Mouse (Mus musculus): Measurements from ENCODE around the gene Lrrc75a. TPM values are rescaled to one million over a fixed set of nuclear protein-coding genes. Genes with fewer than 3 reads are reported as not detected.

Gene Lrrc75a
- 20.6 TPM in 2 replicates for polyA plus RNA-seq (2014; fragmentation: Nextera tagmentation; extraction: Ambion mirVana)

GRCm38 (mm10) chr11:62647661-62648590 lies at the start of gene Lrrc75a:
Gene Lrrc75a (minus strand): TSS chr11:62648523.
- Histone ChIP-seq H3K27me3 (ENCODE audit: control insufficient read depth, insufficient read depth, low read length) (no peaks in the 10 kb centered on the region), H3K4me2 (ENCODE audit: low read depth, severe bottlenecking) (peak within 1 kb of the TSS; percentile 83), H3K9ac (ENCODE audit: low read length) (peak within 1 kb of the TSS; percentile 88), H3K4me3 (ENCODE audit: low read depth, low read length) (peak within 1 kb of the TSS; percentile 76), H3K36me3 (ENCODE audit: control insufficient read depth, insufficient read depth, low read length) (0 out of 2 replicates have a peak, but pooled peaks cover 2% of the 10 kb centered on the region), H3K4me1 (ENCODE audit: control insufficient read depth, insufficient read depth, low read length) (peaks cover 18% of the 10 kb centered on the region), H3K27ac (replicated peaks; ENCODE audit: low read depth, low read length) (peak within 1 kb of the TSS; percentile 75), H3K9me3 (ENCODE audit: control insufficient read depth, low read length) (no peaks in the 10 kb centered on the region)
- peak; percentile 68 for DNase-seq (ENCODE audit: low spot score)
- WGBS, result under 1% methylated on average over 55 of the region's 86 CpGs
- peak; percentile 67 for ATAC-seq (ENCODE audit: insufficient number of reproducible peaks, low FRiP score, low TSS enrichment, low read depth)

DNA sequence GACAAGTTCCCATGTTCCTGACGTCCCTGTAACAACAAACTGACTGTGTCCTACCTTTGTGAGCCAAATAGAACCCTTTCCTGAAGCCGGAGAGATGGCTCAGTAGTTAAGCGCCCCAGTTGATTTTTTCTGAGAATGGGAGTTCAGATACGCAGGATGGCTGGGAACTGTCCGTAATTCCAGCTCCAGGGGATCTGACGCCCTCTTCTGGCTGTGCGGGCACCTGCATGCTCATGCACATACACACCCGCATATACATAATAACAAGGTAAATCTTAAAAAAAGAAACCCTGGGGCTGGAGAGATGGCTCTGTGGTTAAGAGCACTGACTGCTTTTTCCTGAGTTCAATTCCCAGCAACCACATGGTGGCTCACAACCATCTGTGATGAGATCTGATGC lies 46.8 kb upstream of the Lrrc75a start:
- DNase-seq (ENCODE audit: low spot score) (no peak), ATAC-seq (ENCODE audit: insufficient number of reproducible peaks, low FRiP score, low TSS enrichment, low read depth) (no peak)
- no peak overlapping the region for H3K4me2 ChIP-seq (ENCODE audit: low read depth, severe bottlenecking)
- H3K9ac ChIP-seq (ENCODE audit: low read length), result no peak overlapping the region
- no peaks in the 10 kb centered on the region for H3K27me3 ChIP-seq (ENCODE audit: control insufficient read depth, insufficient read depth, low read length)
- no peak overlapping the region for H3K27ac ChIP-seq (replicated peaks; ENCODE audit: low read depth, low read length)
- H3K36me3 ChIP-seq (ENCODE audit: control insufficient read depth, insufficient read depth, low read length), result no peaks in the 10 kb centered on the region
- 94% methylated on average over 8 of the region's 8 CpGs for WGBS
- no peaks in the 10 kb centered on the region for H3K9me3 ChIP-seq (ENCODE audit: control insufficient read depth, low read length)
- H3K4me3 ChIP-seq (ENCODE audit: low read depth, low read length), result no peak overlapping the region
- H3K4me1 ChIP-seq (ENCODE audit: control insufficient read depth, insufficient read depth, low read length), result no peaks in the 10 kb centered on the region

GRCm38 (mm10) chr11:62693299-62694184 lies 45.2 kb upstream of the Lrrc75a start:
- DNase-seq (ENCODE audit: low spot score), result peak; percentile 78
- Histone ChIP-seq H3K27me3 (ENCODE audit: control insufficient read depth, insufficient read depth, low read length) (no peaks in the 10 kb centered on the region), H3K4me3 (ENCODE audit: low read depth, low read length) (no peak overlapping the region), H3K36me3 (ENCODE audit: control insufficient read depth, insufficient read depth, low read length) (no peaks in the 10 kb centered on the region), H3K27ac (replicated peaks; ENCODE audit: low read depth, low read length) (no peak overlapping the region), H3K4me1 (ENCODE audit: control insufficient read depth, insufficient read depth, low read length) (no peaks in the 10 kb centered on the region), H3K9me3 (ENCODE audit: control insufficient read depth, low read length) (no peaks in the 10 kb centered on the region), H3K4me2 (ENCODE audit: low read depth, severe bottlenecking) (no peak overlapping the region), H3K9ac (ENCODE audit: low read length) (no peak overlapping the region)
- ATAC-seq (ENCODE audit: insufficient number of reproducible peaks, low FRiP score, low TSS enrichment, low read depth), result peak; percentile 60; the same call in 1 of the 2 replicates
- WGBS, result 25% methylated on average over 9 of the region's 11 CpGs

- ATAC-seq (ENCODE audit: insufficient number of reproducible peaks, low FRiP score, low TSS enrichment, low read depth), result no peak
- 90% methylated on average over 3 of the region's 3 CpGs for WGBS
- H3K27ac ChIP-seq (replicated peaks; ENCODE audit: low read depth, low read length), result no peak overlapping the region
- H3K4me1 ChIP-seq (ENCODE audit: control insufficient read depth, insufficient read depth, low read length), result no peaks in the 10 kb centered on the region
- H3K36me3 ChIP-seq (ENCODE audit: control insufficient read depth, insufficient read depth, low read length), result no peaks in the 10 kb centered on the region
- no peaks in the 10 kb centered on the region for H3K9me3 ChIP-seq (ENCODE audit: control insufficient read depth, low read length)
- no peak for DNase-seq (ENCODE audit: low spot score)
- H3K27me3 ChIP-seq (ENCODE audit: control insufficient read depth, insufficient read depth, low read length), result no peaks in the 10 kb centered on the region
- H3K9ac ChIP-seq (ENCODE audit: low read length), result no peak overlapping the region
- no peak overlapping the region for H3K4me3 ChIP-seq (ENCODE audit: low read depth, low read length)
- H3K4me2 ChIP-seq (ENCODE audit: low read depth, severe bottlenecking), result no peak overlapping the region
These were observed 43.3 kb upstream of the Lrrc75a start for GRCm38 (mm10) chr11:62691592-62691991.

GRCm38 (mm10) chr11:62679954-62680353 lies 31.6 kb upstream of the Lrrc75a start:
- no peak for DNase-seq (ENCODE audit: low spot score)
- H3K27ac ChIP-seq (replicated peaks; ENCODE audit: low read depth, low read length), result no peak overlapping the region
- no peaks in the 10 kb centered on the region for H3K9me3 ChIP-seq (ENCODE audit: control insufficient read depth, low read length)
- H3K4me2 ChIP-seq (ENCODE audit: low read depth, severe bottlenecking), result no peak overlapping the region
- ATAC-seq (ENCODE audit: insufficient number of reproducible peaks, low FRiP score, low TSS enrichment, low read depth), result no peak
- H3K4me3 ChIP-seq (ENCODE audit: low read depth, low read length), result no peak overlapping the region
- no peaks in the 10 kb centered on the region for H3K4me1 ChIP-seq (ENCODE audit: control insufficient read depth, insufficient read depth, low read length)
- no peak overlapping the region for H3K9ac ChIP-seq (ENCODE audit: low read length)
- 83% methylated on average over 4 of the region's 4 CpGs for WGBS
- H3K27me3 ChIP-seq (ENCODE audit: control insufficient read depth, insufficient read depth, low read length), result no peaks in the 10 kb centered on the region
- H3K36me3 ChIP-seq (ENCODE audit: control insufficient read depth, insufficient read depth, low read length), result no peaks in the 10 kb centered on the region

- ATAC-seq (ENCODE audit: insufficient number of reproducible peaks, low FRiP score, low TSS enrichment, low read depth), result no peak
- 81% methylated on average over 7 of the region's 7 CpGs for WGBS
- no peaks in the 10 kb centered on the region for H3K27me3 ChIP-seq (ENCODE audit: control insufficient read depth, insufficient read depth, low read length)
These were observed 30.5 kb upstream of the Lrrc75a start for GRCm38 (mm10) chr11:62678778-62679354.

GRCm38 (mm10) chr11:62676290-62676596 lies 27.9 kb upstream of the Lrrc75a start:
- no peak for DNase-seq (ENCODE audit: low spot score)
- ATAC-seq (ENCODE audit: insufficient number of reproducible peaks, low FRiP score, low TSS enrichment, low read depth), result no peak
- WGBS, result 97% methylated on average over 4 of the region's 4 CpGs
- H3K4me1 ChIP-seq (ENCODE audit: control insufficient read depth, insufficient read depth, low read length), result no peaks in the 10 kb centered on the region
- no peak overlapping the region for H3K4me2 ChIP-seq (ENCODE audit: low read depth, severe bottlenecking)
- no peaks in the 10 kb centered on the region for H3K36me3 ChIP-seq (ENCODE audit: control insufficient read depth, insufficient read depth, low read length)
- H3K27me3 ChIP-seq (ENCODE audit: control insufficient read depth, insufficient read depth, low read length), result no peaks in the 10 kb centered on the region
- no peak overlapping the region for H3K9ac ChIP-seq (ENCODE audit: low read length)
- no peak overlapping the region for H3K4me3 ChIP-seq (ENCODE audit: low read depth, low read length)
- no peak overlapping the region for H3K27ac ChIP-seq (replicated peaks; ENCODE audit: low read depth, low read length)
- no peaks in the 10 kb centered on the region for H3K9me3 ChIP-seq (ENCODE audit: control insufficient read depth, low read length)

More at GRCm38 (mm10) chr11:62678778-62679354, 30.5 kb upstream of the Lrrc75a start:
- H3K36me3 ChIP-seq (ENCODE audit: control insufficient read depth, insufficient read depth, low read length), result no peaks in the 10 kb centered on the region
- H3K4me1 ChIP-seq (ENCODE audit: control insufficient read depth, insufficient read depth, low read length), result no peaks in the 10 kb centered on the region
- H3K4me3 ChIP-seq (ENCODE audit: low read depth, low read length), result no peak overlapping the region
- no peak overlapping the region for H3K27ac ChIP-seq (replicated peaks; ENCODE audit: low read depth, low read length)
- no peak overlapping the region for H3K4me2 ChIP-seq (ENCODE audit: low read depth, severe bottlenecking)
- no peaks in the 10 kb centered on the region for H3K9me3 ChIP-seq (ENCODE audit: control insufficient read depth, low read length)
- DNase-seq (ENCODE audit: low spot score), result no peak
- no peak overlapping the region for H3K9ac ChIP-seq (ENCODE audit: low read length)
